Mouse (Mus musculus): Measurements from ENCODE around the gene Gnl3l. TPM values are rescaled to one million over a fixed set of nuclear protein-coding genes. Genes with fewer than 3 reads are reported as not detected.

Gnl3l gene
- 26.8 and 29.4 TPM in 2 replicates for polyA plus RNA-seq (2015; fragmentation: Nextera tagmentation; extraction: Ambion mirVana)

- no peaks in the 10 kb centered on the region for H3K27me3 ChIP-seq (replicated peaks)
- H3K4me3 ChIP-seq (replicated peaks), result peak within 1 kb of the TSS; percentile 49
- H3K36me3 ChIP-seq, result no peaks in the 10 kb centered on the region
- no peaks in the 10 kb centered on the region for H3K9me3 ChIP-seq
- peak within 1 kb of the TSS; percentile 61 for H3K27ac ChIP-seq
- no peaks in the 10 kb centered on the region for H3K4me1 ChIP-seq
- WGBS, result 19% methylated on average over 43 of the region's 43 CpGs
- H3K9ac ChIP-seq, result no peak within 1 kb of the TSS
- H3K4me2 ChIP-seq, result peak within 1 kb of the TSS; percentile 49
- ATAC-seq (ENCODE audit: insufficient read depth, low FRiP score, low read depth), result peak; percentile 97
Observed at GRCm38 (mm10) chrX:151016938-151017877, at the start of gene Gnl3l. Gene Gnl3l (minus strand): TSS chrX:151017322.

- no peaks in the 10 kb centered on the region for H3K36me3 ChIP-seq
- no peaks in the 10 kb centered on the region for H3K9me3 ChIP-seq
- no peak overlapping the region for H3K4me2 ChIP-seq
- no peak overlapping the region for H3K4me3 ChIP-seq (replicated peaks)
- H3K4me1 ChIP-seq, result no peaks in the 10 kb centered on the region
- H3K27ac ChIP-seq, result no peak overlapping the region
- no peak overlapping the region for H3K9ac ChIP-seq
- ATAC-seq (ENCODE audit: insufficient read depth, low FRiP score, low read depth), result no peak
- H3K27me3 ChIP-seq (replicated peaks), result no peaks in the 10 kb centered on the region
- 87% methylated on average over 7 of the region's 7 CpGs for WGBS
Observed at GRCm38 (mm10) chrX:151066071-151066666, 49.0 kb upstream of the Gnl3l start.

- no peak overlapping the region for H3K27ac ChIP-seq
- H3K4me1 ChIP-seq, result no peaks in the 10 kb centered on the region
- 56% methylated on average over 3 of the region's 3 CpGs for WGBS
- H3K9ac ChIP-seq, result no peak overlapping the region
- ATAC-seq (ENCODE audit: insufficient read depth, low FRiP score, low read depth), result no peak
- H3K4me3 ChIP-seq (replicated peaks), result no peak overlapping the region
- H3K9me3 ChIP-seq, result no peaks in the 10 kb centered on the region
- no peak overlapping the region for H3K4me2 ChIP-seq
- no peaks in the 10 kb centered on the region for H3K27me3 ChIP-seq (replicated peaks)
- no peaks in the 10 kb centered on the region for H3K36me3 ChIP-seq
Observed at GRCm38 (mm10) chrX:151061615-151062299, 44.6 kb upstream of the Gnl3l start.

- Histone ChIP-seq H3K9me3 (no peaks in the 10 kb centered on the region), H3K4me3 (replicated peaks) (no peak overlapping the region), H3K36me3 (no peaks in the 10 kb centered on the region), H3K9ac (no peak overlapping the region), H3K4me2 (no peak overlapping the region), H3K27me3 (replicated peaks) (no peaks in the 10 kb centered on the region), H3K27ac (no peak overlapping the region), H3K4me1 (no peaks in the 10 kb centered on the region)
- no peak for ATAC-seq (ENCODE audit: insufficient read depth, low FRiP score, low read depth)
- 81% methylated on average over 1 of the region's 1 CpGs for WGBS
Observed at GRCm38 (mm10) chrX:151059346-151059745, 42.2 kb upstream of the Gnl3l start.

GRCm38 (mm10) chrX:151055559-151055958, 38.4 kb upstream of the Gnl3l start:
- Histone ChIP-seq H3K36me3 (no peaks in the 10 kb centered on the region), H3K27me3 (replicated peaks) (no peaks in the 10 kb centered on the region), H3K4me1 (no peaks in the 10 kb centered on the region), H3K9ac (no peak overlapping the region), H3K9me3 (no peaks in the 10 kb centered on the region), H3K27ac (no peak overlapping the region; the same call in 1 of the 2 replicates), H3K4me3 (replicated peaks) (no peak overlapping the region), H3K4me2 (no peak overlapping the region)
- 13% methylated on average over 1 of the region's 1 CpGs for WGBS
- peak; percentile 79; the same call in 1 of the 2 replicates for ATAC-seq (ENCODE audit: insufficient read depth, low FRiP score, low read depth)

- Histone ChIP-seq H3K36me3 (no peaks in the 10 kb centered on the region), H3K27me3 (replicated peaks) (no peaks in the 10 kb centered on the region), H3K4me2 (peak overlapping the region; percentile 21), H3K9me3 (no peaks in the 10 kb centered on the region), H3K9ac (no peak overlapping the region), H3K4me3 (replicated peaks) (no peak overlapping the region), H3K4me1 (no peaks in the 10 kb centered on the region), H3K27ac (no peak overlapping the region; the same call in 1 of the 2 replicates)
- ATAC-seq (ENCODE audit: insufficient read depth, low FRiP score, low read depth), result no peak
- 46% methylated on average over 6 of the region's 6 CpGs for WGBS
Observed at GRCm38 (mm10) chrX:151054489-151054888, 37.4 kb upstream of the Gnl3l start.

GRCm38 (mm10) chrX:151050337-151050736, 33.2 kb upstream of the Gnl3l start:
- 73% methylated on average over 7 of the region's 7 CpGs for WGBS
- ATAC-seq (ENCODE audit: insufficient read depth, low FRiP score, low read depth), result no peak
- no peaks in the 10 kb centered on the region for H3K4me1 ChIP-seq
- no peak overlapping the region for H3K9ac ChIP-seq
- H3K36me3 ChIP-seq, result no peaks in the 10 kb centered on the region
- H3K27me3 ChIP-seq (replicated peaks), result no peaks in the 10 kb centered on the region
- no peak overlapping the region for H3K4me2 ChIP-seq
- H3K9me3 ChIP-seq, result no peaks in the 10 kb centered on the region
- H3K27ac ChIP-seq, result no peak overlapping the region
- no peak overlapping the region for H3K4me3 ChIP-seq (replicated peaks)

- no peak overlapping the region for H3K27ac ChIP-seq
- H3K9me3 ChIP-seq, result no peaks in the 10 kb centered on the region
- H3K4me1 ChIP-seq, result no peaks in the 10 kb centered on the region
- no peak for ATAC-seq (ENCODE audit: insufficient read depth, low FRiP score, low read depth)
- no peak overlapping the region for H3K9ac ChIP-seq
- H3K4me2 ChIP-seq, result no peak overlapping the region
- 57% methylated on average over 8 of the region's 8 CpGs for WGBS
- H3K36me3 ChIP-seq, result no peaks in the 10 kb centered on the region
- no peaks in the 10 kb centered on the region for H3K27me3 ChIP-seq (replicated peaks)
- H3K4me3 ChIP-seq (replicated peaks), result no peak overlapping the region
Observed at GRCm38 (mm10) chrX:151049661-151050215, 32.6 kb upstream of the Gnl3l start.

GRCm38 (mm10) chrX:151047431-151048058, 30.4 kb upstream of the Gnl3l start:
- H3K27me3 ChIP-seq (replicated peaks), result no peaks in the 10 kb centered on the region
- no peaks in the 10 kb centered on the region for H3K9me3 ChIP-seq
- peak; percentile 54 for ATAC-seq (ENCODE audit: insufficient read depth, low FRiP score, low read depth)
- 16% methylated on average over 35 of the region's 56 CpGs for WGBS
- H3K36me3 ChIP-seq, result no peaks in the 10 kb centered on the region
- H3K4me1 ChIP-seq, result no peaks in the 10 kb centered on the region
- peak overlapping the region; percentile 55 for H3K4me2 ChIP-seq
- H3K4me3 ChIP-seq (replicated peaks), result peak overlapping the region; percentile 60
- peak overlapping the region; percentile 89 for H3K27ac ChIP-seq
- peak overlapping the region; percentile 61 for H3K9ac ChIP-seq

- H3K36me3 ChIP-seq, result no peaks in the 10 kb centered on the region
- H3K27me3 ChIP-seq (replicated peaks), result no peaks in the 10 kb centered on the region
- peak overlapping the region; percentile 61 for H3K9ac ChIP-seq
- H3K4me1 ChIP-seq, result no peaks in the 10 kb centered on the region
- H3K27ac ChIP-seq, result peak overlapping the region; percentile 89
- WGBS, result 15% methylated on average over 57 of the region's 62 CpGs
- peak overlapping the region; percentile 55 for H3K4me2 ChIP-seq
- H3K9me3 ChIP-seq, result no peaks in the 10 kb centered on the region
- peak; percentile 82 for ATAC-seq (ENCODE audit: insufficient read depth, low FRiP score, low read depth)
- peak overlapping the region; percentile 60 for H3K4me3 ChIP-seq (replicated peaks)
Observed at GRCm38 (mm10) chrX:151046777-151047430, 29.8 kb upstream of the Gnl3l start.

GRCm38 (mm10) chrX:151046321-151046720, 29.2 kb upstream of the Gnl3l start:
- H3K36me3 ChIP-seq, result no peaks in the 10 kb centered on the region
- H3K9ac ChIP-seq, result no peak overlapping the region
- H3K4me2 ChIP-seq, result peak overlapping the region; percentile 55
- H3K9me3 ChIP-seq, result no peaks in the 10 kb centered on the region
- 42% methylated on average over 11 of the region's 11 CpGs for WGBS
- peak overlapping the region; percentile 60 for H3K4me3 ChIP-seq (replicated peaks)
- peak overlapping the region; percentile 89 for H3K27ac ChIP-seq
- ATAC-seq (ENCODE audit: insufficient read depth, low FRiP score, low read depth), result no peak
- no peaks in the 10 kb centered on the region for H3K4me1 ChIP-seq
- no peaks in the 10 kb centered on the region for H3K27me3 ChIP-seq (replicated peaks)

All from stomach, embryonic 15.5 days (tissue).